Mouse (Mus musculus) cortical plate, adult 2 months (tissue): ENCODE results near the gene Eif5a. TPM values are rescaled to one million over a fixed set of nuclear protein-coding genes. Genes with fewer than 3 reads are reported as not detected.

Experiments
- H3K27ac ChIP-seq: fragments of 200-500 bp; 2 replicates; pipeline ENCODE4 v1.5.1; 2012; ENCODE audit warnings: low read length, control low read depth, inconsistent platforms; ENCODE audit not compliant: insufficient read depth
- H3K4me1 ChIP-seq: fragments of 200-500 bp; 2 replicates; pipeline ENCODE4 v1.6.1; 2011; ENCODE audit warnings: low read length; ENCODE audit not compliant: control insufficient read depth, insufficient read depth
- H3K4me3 ChIP-seq: fragments of 200-500 bp; 2 replicates; pipeline ENCODE4 v1.5.1; 2011; ENCODE audit warnings: mild to moderate bottlenecking, low read length, control low read depth; ENCODE audit not compliant: insufficient read depth
- CTCF ChIP-seq: fragments of 200-500 bp; IDR thresholded peaks from 2 replicates; pipeline ENCODE4 v1.5.1; 2011; ENCODE audit warnings: mild to moderate bottlenecking, control low read depth, low read length; ENCODE audit not compliant: insufficient read depth; ENCODE audit errors: extremely low read depth
- POLR2A ChIP-seq: fragments of 200-500 bp; IDR thresholded peaks from 2 replicates; pipeline ENCODE4 v1.6.1; 2011; ENCODE audit warnings: mild to moderate bottlenecking, low read length, control low read depth; ENCODE audit not compliant: insufficient read depth; ENCODE audit errors: extremely low read depth
- polyA plus RNA-seq: library from polyadenylated mRNA; depleted of rRNA; stranded (reverse); fragments of >200 nt; gene quantifications from 2 replicates; pipeline ENCODE4 v1.2.3, GENCODE M21; 2012

The Eif5a gene
- polyA plus RNA-seq, 1 experiment: 581 TPM

GRCm38 (mm10) chr11:69880506-69880852 is 41.3 kb downstream of the Eif5a start:
- TF ChIP-seq POLR2A (no peak), CTCF (peak; percentile 57)
- Histone ChIP-seq H3K27ac (peak overlapping the region; percentile 51; the same call in 1 of the 2 replicates), H3K4me1 (no peaks in the 10 kb centered on the region), H3K4me3 (peak overlapping the region; percentile 33)

- H3K27ac ChIP-seq: no peak overlapping the region
- no peak for TF ChIP-seq POLR2A
- no peak for TF ChIP-seq CTCF
- no peak overlapping the region for H3K4me3 ChIP-seq
- no peaks in the 10 kb centered on the region for H3K4me1 ChIP-seq
These were observed 42.0 kb downstream of the Eif5a start for GRCm38 (mm10) chr11:69879711-69880110.

- TF ChIP-seq POLR2A: no peak
- no peak for TF ChIP-seq CTCF
- no peaks in the 10 kb centered on the region for H3K4me1 ChIP-seq
- H3K27ac ChIP-seq: no peak overlapping the region
These were observed 42.8 kb downstream of the Eif5a start for GRCm38 (mm10) chr11:69878952-69879351.

GRCm38 (mm10) chr11:69878399-69878798 is 43.4 kb downstream of the Eif5a start:
- TF ChIP-seq POLR2A (no peak), CTCF (no peak)
- no peaks in the 10 kb centered on the region for H3K4me1 ChIP-seq
- H3K27ac ChIP-seq: no peak overlapping the region
- H3K4me3 ChIP-seq: no peak overlapping the region

More at GRCm38 (mm10) chr11:69878952-69879351, 42.8 kb downstream of the Eif5a start:
- no peak overlapping the region for H3K4me3 ChIP-seq

GRCm38 (mm10) chr11:69877878-69878277 is 43.9 kb downstream of the Eif5a start, which contains the start of gene Tmem95:
Gene Tmem95 (minus strand): TSS chr11:69878018.
- H3K4me3 ChIP-seq: no peak within 1 kb of the TSS
- no peak within 1 kb of the TSS for H3K27ac ChIP-seq
- TF ChIP-seq CTCF (no peak), POLR2A (no peak)

GRCm38 (mm10) chr11:69876867-69877266 is 44.9 kb downstream of the Eif5a start:
- H3K4me3 ChIP-seq: no peak overlapping the region

More at GRCm38 (mm10) chr11:69877878-69878277, 43.9 kb downstream of the Eif5a start, which contains the start of gene Tmem95:
- no peaks in the 10 kb centered on the region for H3K4me1 ChIP-seq

GRCm38 (mm10) chr11:69876186-69876585 is 45.6 kb downstream of the Eif5a start:
- no peak for TF ChIP-seq CTCF
- no peak for TF ChIP-seq POLR2A
- Histone ChIP-seq H3K27ac (no peak overlapping the region), H3K4me1 (no peaks in the 10 kb centered on the region)

More at GRCm38 (mm10) chr11:69876867-69877266, 44.9 kb downstream of the Eif5a start:
- peak; percentile 71 for TF ChIP-seq CTCF
- TF ChIP-seq POLR2A: no peak
- H3K27ac ChIP-seq: no peak overlapping the region
- no peaks in the 10 kb centered on the region for H3K4me1 ChIP-seq

GRCm38 (mm10) chr11:69872451-69872850 is 49.3 kb downstream of the Eif5a start:
- H3K4me1 ChIP-seq: no peaks in the 10 kb centered on the region
- TF ChIP-seq POLR2A (no peak), CTCF (no peak)

More at GRCm38 (mm10) chr11:69876186-69876585, 45.6 kb downstream of the Eif5a start:
- no peak overlapping the region for H3K4me3 ChIP-seq

GRCm38 (mm10) chr11:69871822-69872221 is 49.9 kb downstream of the Eif5a start:
- no peak overlapping the region for H3K4me3 ChIP-seq
- no peak overlapping the region for H3K27ac ChIP-seq
- no peaks in the 10 kb centered on the region for H3K4me1 ChIP-seq
- TF ChIP-seq POLR2A (no peak), CTCF (no peak)

More at GRCm38 (mm10) chr11:69872451-69872850, 49.3 kb downstream of the Eif5a start:
- Histone ChIP-seq H3K4me3 (no peak overlapping the region), H3K27ac (no peak overlapping the region)

- TF ChIP-seq CTCF: no peak
- no peak for TF ChIP-seq POLR2A
- Histone ChIP-seq H3K4me3 (no peak overlapping the region), H3K27ac (no peak overlapping the region), H3K4me1 (peaks cover 2% of the 10 kb centered on the region; the same call in 1 of the 2 replicates)
These were observed 51.3 kb downstream of the Eif5a start for GRCm38 (mm10) chr11:69870289-69871069.
